Mouse (Mus musculus) limb, embryonic 12.5 days (tissue): ENCODE results near the gene Ddx11. TPM values are rescaled to one million over a fixed set of nuclear protein-coding genes. Genes with fewer than 3 reads are reported as not detected.
"Not testable (repeated sequence)": the region's sequence is repeated elsewhere in the genome, so short reads cannot be mapped to it uniquely, and the experiment has no call there.

Experiments
- ATAC-seq: fragments of 200-750 bp; cut with Nextera tagmentation; 2 replicates; pipeline ENCODE4 v1.8.0; 2017; ENCODE audit warnings: low read depth, moderate TSS enrichment; ENCODE audit not compliant: insufficient number of reproducible peaks, insufficient read depth, low FRiP score, low TSS enrichment
- H3K27ac ChIP-seq: fragments of 300-500 bp; sonication (generic); 2 replicates; pipeline ENCODE4 v1.5.1; 2016; ENCODE audit warnings: mild to moderate bottlenecking, moderate library complexity
- H3K27me3 ChIP-seq: fragments of 300-500 bp; sonication (generic); 2 replicates; pipeline ENCODE4 v1.6.1; 2016; ENCODE audit warnings: mild to moderate bottlenecking, moderate library complexity
- H3K36me3 ChIP-seq: fragments of 300-500 bp; sonication (generic); 2 replicates; pipeline ENCODE4 v1.6.1; 2016; ENCODE audit warnings: mild to moderate bottlenecking, moderate library complexity
- H3K4me1 ChIP-seq: fragments of 300-500 bp; sonication (generic); replicated peaks from 2 replicates; pipeline ENCODE4 v1.6.1; 2016
- H3K4me2 ChIP-seq: fragments of 300-500 bp; sonication (generic); 2 replicates; pipeline ENCODE4 v1.6.1; 2016; ENCODE audit warnings: mild to moderate bottlenecking, moderate library complexity
- H3K4me3 ChIP-seq: fragments of 300-500 bp; sonication (generic); replicated peaks from 2 replicates; pipeline ENCODE4 v1.5.1; 2016; ENCODE audit warnings: mild to moderate bottlenecking
- H3K9ac ChIP-seq: fragments of 300-500 bp; sonication (generic); replicated peaks from 2 replicates; pipeline ENCODE4 v1.6.1; 2016; ENCODE audit warnings: mild to moderate bottlenecking, moderate library complexity
- H3K9me3 ChIP-seq: fragments of 300-500 bp; sonication (generic); 2 replicates; pipeline ENCODE4 v1.6.1; 2016; ENCODE audit warnings: mild to moderate bottlenecking, moderate library complexity
- WGBS: fragments of 180-500 bp; shearing (Covaris S2); methylation state at CpG from one replicate; pipeline ENCODE4 v1.1.7; 2016; 5-methylcytosine and 5-hydroxymethylcytosine counted together
- polyA plus RNA-seq: library from polyadenylated mRNA; unstranded; fragments of >200 nt; fragmentation: Nextera tagmentation; extraction: Ambion mirVana; gene quantifications from 2 replicates; pipeline ENCODE4 v1.2.1, GENCODE M21; 2016

Gene Ddx11
- polyA plus RNA-seq, 1 experiment from 2014 or later, result 45.0 TPM

GRCm38 (mm10) chr17:66170971-66171370 lies 47.7 kb downstream of the Ddx11 start:
- not testable (repeated sequence) for H3K27ac ChIP-seq, ATAC-seq, H3K4me1 ChIP-seq, H3K4me3 ChIP-seq, H3K4me2 ChIP-seq, H3K27me3 ChIP-seq, H3K36me3 ChIP-seq, H3K9ac ChIP-seq
- WGBS, result 93% methylated on average over 15 of the region's 15 CpGs
- H3K9me3 ChIP-seq, result peaks cover 11% of the 10 kb centered on the region; the same call in 1 of the 2 replicates

DNA sequence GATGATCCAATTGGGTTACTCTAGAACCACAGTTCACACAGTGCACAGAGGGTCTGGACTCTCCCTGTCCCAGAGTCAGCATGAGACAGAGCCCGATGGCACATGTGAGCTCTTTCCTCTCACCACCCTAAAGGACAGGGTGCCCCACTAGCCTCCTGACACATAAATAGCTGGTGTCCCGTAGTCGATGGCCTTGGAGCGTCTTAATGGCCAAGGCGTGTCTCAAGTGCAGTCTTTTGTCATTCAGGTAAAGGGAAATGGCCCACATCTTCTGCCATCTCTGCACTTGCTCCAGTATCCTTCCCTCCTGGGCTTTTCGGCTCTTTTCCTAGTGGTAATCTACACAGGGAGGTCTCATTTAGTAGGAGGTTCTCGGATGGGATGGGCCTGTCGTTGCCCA lies 67.3 kb downstream of the Ddx11 start:
- no peaks in the 10 kb centered on the region for H3K27me3 ChIP-seq
- H3K9ac ChIP-seq, result no peak overlapping the region
- ATAC-seq, result no peak
- no peaks in the 10 kb centered on the region for H3K36me3 ChIP-seq
- H3K27ac ChIP-seq, result no peak overlapping the region
- H3K4me3 ChIP-seq, result no peak overlapping the region
- H3K4me2 ChIP-seq, result no peak overlapping the region
- WGBS, result 85% methylated on average over 8 of the region's 8 CpGs
- no peaks in the 10 kb centered on the region for H3K4me1 ChIP-seq
- H3K9me3 ChIP-seq, result no peaks in the 10 kb centered on the region

DNA sequence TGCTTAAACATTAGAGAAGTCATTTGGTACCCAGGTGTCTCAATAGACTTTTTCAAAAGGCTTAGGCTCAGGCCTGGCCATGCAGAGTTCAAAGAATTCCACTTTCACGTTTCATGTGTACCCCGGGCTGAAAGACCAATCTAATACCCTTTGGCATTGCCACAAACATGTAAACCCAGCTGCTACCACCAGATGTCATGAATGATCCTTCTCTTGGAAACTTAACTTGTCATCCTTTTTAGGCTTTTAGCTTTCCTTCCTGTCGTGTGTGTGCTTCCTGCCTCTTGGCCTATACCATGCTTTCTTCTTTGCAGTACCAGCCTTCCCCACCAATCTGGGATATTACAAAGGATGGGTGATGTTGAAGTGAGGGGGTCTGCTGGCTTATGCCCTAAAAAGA lies 73.7 kb downstream of the Ddx11 start:
- Histone ChIP-seq H3K4me1 (no peaks in the 10 kb centered on the region), H3K27ac (no peak overlapping the region), H3K27me3 (no peaks in the 10 kb centered on the region), H3K9me3 (no peaks in the 10 kb centered on the region), H3K36me3 (no peaks in the 10 kb centered on the region), H3K4me3 (no peak overlapping the region), H3K4me2 (no peak overlapping the region), H3K9ac (no peak overlapping the region)
- WGBS, result 46% methylated on average over 3 of the region's 3 CpGs
- no peak for ATAC-seq

Other genes starting within 250 kb of the Ddx11 start
- 57.4 and 57.8 TPM in 2 replicates for gene Ralbp1, start 237.7 kb upstream of the Ddx11 start, polyA plus RNA-seq
- 121 and 126 TPM in 2 replicates for gene Twsg1, start 172.3 kb upstream of the Ddx11 start, polyA plus RNA-seq
- gene Ankrd12, start 46.4 kb upstream of the Ddx11 start, polyA plus RNA-seq, result 25.0 and 28.2 TPM in 2 replicates
- 295 and 307 TPM in 2 replicates for gene Ndufv2, start 22.0 kb upstream of the Ddx11 start, polyA plus RNA-seq
- 37.4 and 40.9 TPM in 2 replicates for gene Washc1, start 12.0 kb upstream of the Ddx11 start, polyA plus RNA-seq